26 mouse cellular contexts compared by ENCODE assay signal in the genomic region with DNA sequence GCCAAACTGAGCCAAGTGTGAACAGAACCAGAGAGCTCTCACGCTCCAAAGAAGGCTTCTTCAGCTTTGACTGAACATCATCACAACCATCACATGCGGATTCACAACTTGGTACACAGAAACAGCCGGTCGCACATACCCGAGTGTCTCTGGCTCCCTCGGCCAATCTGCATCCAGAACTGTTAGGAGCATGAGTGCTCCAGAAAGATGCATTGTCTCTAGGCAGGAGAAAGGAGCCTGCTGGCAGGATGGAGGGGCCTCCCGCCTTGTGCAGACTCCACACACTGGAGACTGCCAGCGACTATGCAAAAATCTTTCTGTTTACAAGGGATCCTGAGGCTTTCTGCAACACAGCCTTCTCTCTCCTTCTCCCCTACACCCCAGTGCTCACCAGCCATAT.
A peak's percentile ranks its signal among the peaks of the same experiment; 100 is the strongest.
DNase-seq lines count a peak whose midpoint lies in the region; ATAC-seq lines count a peak whose summit lies in the region.
"Had no signal": no experiment of that assay in that cellular context is flagged by ENCODE, and none has a peak within 500 bp of the region (broad histone marks: within the 10 kb centered on the region; RNA-seq: fewer than 3 reads in every experiment).

No protein-coding gene starts in this region.

- H3K4me2 ChIP-seq in forebrain, embryonic 15.5 days (replicated peaks), result no peak overlapping the region
- H3K4me2 ChIP-seq in forebrain, embryonic 11.5 days (ENCODE audit: low read depth, low read length, severe bottlenecking), result no peak overlapping the region
- H3K4me2 ChIP-seq: embryonic facial prominence, embryonic 13.5 days; heart, embryonic 11.5 days; hindbrain, embryonic 12.5 days; hindbrain, embryonic 15.5 days had no signal

- H3K9ac ChIP-seq in forebrain, embryonic 15.5 days (replicated peaks), result no peak overlapping the region
- H3K9ac ChIP-seq in forebrain, embryonic 11.5 days (ENCODE audit: low read length), result no peak overlapping the region
- H3K9ac ChIP-seq: embryonic facial prominence, embryonic 13.5 days; hindbrain, embryonic 12.5 days; hindbrain, embryonic 15.5 days had no signal

- H3K9me3 ChIP-seq in forebrain, embryonic 15.5 days, result no peaks in the 10 kb centered on the region
- H3K9me3 ChIP-seq in forebrain, embryonic 11.5 days (ENCODE audit: control insufficient read depth, low read length), result no peaks in the 10 kb centered on the region
- H3K9me3 ChIP-seq: embryonic facial prominence, embryonic 10.5 days; embryonic facial prominence, embryonic 13.5 days; hindbrain, embryonic 12.5 days; hindbrain, embryonic 15.5 days had no signal

- ATAC-seq in forebrain, embryonic 15.5 days (replicated peaks), result peak; percentile 75
- ATAC-seq in forebrain, embryonic 11.5 days (replicated peaks; ENCODE audit: low FRiP score), result no peak
- ATAC-seq: activated CD4-positive, CD25-positive, alpha-beta regulatory T cell, adult 4 months; CD4-positive, CD25-positive, alpha-beta regulatory T cell, adult 4 months; intestine, postnatal 0 days had no signal

- H3K4me1 ChIP-seq in forebrain, embryonic 15.5 days, result no peaks in the 10 kb centered on the region
- H3K4me1 ChIP-seq in forebrain, embryonic 11.5 days (replicated peaks; ENCODE audit: control insufficient read depth, insufficient read depth, low read length), result no peaks in the 10 kb centered on the region
- H3K4me1 ChIP-seq: hindbrain, embryonic 12.5 days had no signal

- WGBS in forebrain, embryonic 15.5 days, result 66% methylated on average over 8 of the region's 8 CpGs
- 86% methylated on average over 8 of the region's 8 CpGs for WGBS in forebrain, embryonic 11.5 days

- no peaks in the 10 kb centered on the region for H3K27me3 ChIP-seq in forebrain, embryonic 15.5 days
- H3K27me3 ChIP-seq in forebrain, embryonic 11.5 days (ENCODE audit: control insufficient read depth, insufficient read depth, low read length), result no peaks in the 10 kb centered on the region
- H3K27me3 ChIP-seq: embryonic facial prominence, embryonic 13.5 days; hindbrain, embryonic 12.5 days; hindbrain, embryonic 15.5 days had no signal

- DNase-seq in forebrain, embryonic 11.5 days (ENCODE audit: low spot score), result no peak
- peak; percentile 18 for DNase-seq in right cerebral cortex, postnatal 4 days
- DNase-seq in right cerebral cortex, postnatal 36 days (ENCODE audit: low spot score in 2 of 2), result no peak
- peak; percentile 26 for DNase-seq in brain, embryonic 18.5 days (ENCODE audit: low read depth, low spot score)
- DNase-seq in lung, postnatal 36 days, result no peak
- DNase-seq in kidney, adult 9 months, result no peak
- DNase-seq: adrenal gland, adult 8-10 months; adrenal gland, postnatal 25 days; cerebellum, adult 11 months; cerebellum, adult 2 months; cerebellum, adult 9-11 months; cerebellum, postnatal 25 days; embryo, embryonic 11 days; gastrocnemius, adult 2 months; gastrocnemius, postnatal 14 days; heart, adult 11 months had no signal

- H3K27ac ChIP-seq in forebrain, embryonic 15.5 days (replicated peaks), result 0 out of 2 replicates have a peak overlapping the region, but pooled peaks have one; percentile 27
- no peak overlapping the region for H3K27ac ChIP-seq in forebrain, embryonic 11.5 days (ENCODE audit: low read depth, low read length)
- H3K27ac ChIP-seq: embryonic facial prominence, embryonic 10.5 days; embryonic facial prominence, embryonic 13.5 days; gastrocnemius, adult 2 months; hindbrain, embryonic 12.5 days; hindbrain, embryonic 15.5 days had no signal

- no peaks in the 10 kb centered on the region for H3K36me3 ChIP-seq in forebrain, embryonic 15.5 days
- no peaks in the 10 kb centered on the region for H3K36me3 ChIP-seq in forebrain, embryonic 11.5 days (ENCODE audit: control insufficient read depth, insufficient read depth, low read length)
- H3K36me3 ChIP-seq: embryonic facial prominence, embryonic 10.5 days; embryonic facial prominence, embryonic 13.5 days; hindbrain, embryonic 12.5 days; hindbrain, embryonic 15.5 days had no signal

- no peak overlapping the region for H3K4me3 ChIP-seq in forebrain, embryonic 15.5 days
- H3K4me3 ChIP-seq in forebrain, embryonic 11.5 days (ENCODE audit: low read depth, low read length), result no peak overlapping the region
- H3K4me3 ChIP-seq: embryonic facial prominence, embryonic 10.5 days; embryonic facial prominence, embryonic 13.5 days; erythroblast, embryonic 14.5 days; gastrocnemius, adult 2 months; hindbrain, embryonic 12.5 days; hindbrain, embryonic 15.5 days had no signal

Comparison
In these comparisons a context has a peak if more than half of its experiments do, and no peak if none do; other contexts are left out.
1. DNase-seq: peak in right cerebral cortex, postnatal 4 days (single experiment) and brain, embryonic 18.5 days (single experiment); none in forebrain, embryonic 11.5 days (single experiment), right cerebral cortex, postnatal 36 days (0 of 2), lung, postnatal 36 days (single experiment) and kidney, adult 9 months (single experiment).